9 mouse cellular contexts compared by ENCODE assay signal in genomic region chr8:124751191-124751590, GRCm38 (mm10). TPM values are rescaled to one million over a fixed set of nuclear protein-coding genes. Genes with fewer than 3 reads are reported as not detected.
DNase-seq lines count a peak whose midpoint lies in the region; ATAC-seq and TF ChIP-seq lines count a peak whose summit lies in the region.
"Had no signal": no experiment of that assay in that cellular context is flagged by ENCODE, and none has a peak within 500 bp of the region (broad histone marks: within the 10 kb centered on the region; RNA-seq: fewer than 3 reads in every experiment).

No protein-coding gene starts in this region.

- H3K4me1 ChIP-seq in liver, embryonic 15.5 days (replicated peaks): peaks cover 42% of the 10 kb centered on the region

- H3K4me3 ChIP-seq in layer of hippocampus, adult 2 months: peak overlapping the region; percentile 48
- peak overlapping the region; percentile 59 for H3K4me3 ChIP-seq in liver, embryonic 15.5 days (replicated peaks)

- no peak for DNase-seq in layer of hippocampus, adult 2 months (ENCODE audit: low spot score in 2 of 2)
- no peak for DNase-seq in layer of hippocampus, postnatal 14 days (ENCODE audit: low spot score in 2 of 2)
- DNase-seq in embryo, embryonic 9.5 days (ENCODE audit: extremely low spot score): peak; percentile 34
- DNase-seq in heart, postnatal 25 days (ENCODE audit: low spot score): peak; percentile 4
- DNase-seq in splenic B cell, adult 2 months (ENCODE audit: low read depth, low spot score): peak; percentile 4
- DNase-seq in adrenal gland, adult 18-20 months (ENCODE audit: low spot score in 2 of 2): no peak

- intact Hi-C loops in heart, postnatal 25 days (cut with DNase I): no loop called here

- no peaks in the 10 kb centered on the region for H3K36me3 ChIP-seq in liver, embryonic 15.5 days (replicated peaks)
- no peaks in the 10 kb centered on the region for H3K36me3 ChIP-seq in splenic B cell, adult 2 months (ENCODE audit: control insufficient read depth, insufficient read depth, low read length, poor library complexity, severe bottlenecking)

- H3K9me3 ChIP-seq in liver, embryonic 15.5 days (replicated peaks): no peaks in the 10 kb centered on the region

- no peak for ATAC-seq in liver, embryonic 15.5 days (ENCODE audit: insufficient read depth)
- no peak for ATAC-seq in erythroid progenitor cell, adult 5-6 weeks (replicated peaks; ENCODE audit: low FRiP score, poor library complexity, severe bottlenecking)

- H3K9ac ChIP-seq in liver, embryonic 15.5 days: no peak overlapping the region

- H3K27me3 ChIP-seq in liver, embryonic 15.5 days: peaks cover 67% of the 10 kb centered on the region
- no peaks in the 10 kb centered on the region for H3K27me3 ChIP-seq in splenic B cell, adult 2 months (ENCODE audit: control insufficient read depth, insufficient read depth, low read length, poor library complexity, severe bottlenecking)

- 1% methylated on average over 31 of the region's 31 CpGs for WGBS in liver, embryonic 15.5 days (ENCODE audit: insufficient replicate concordance)

- no peak for TF ChIP-seq CTCF in layer of hippocampus, adult 2 months (conservative IDR thresholded peaks at IDR 0.05)

- H3K27ac ChIP-seq in layer of hippocampus, adult 2 months: no peak overlapping the region
- H3K27ac ChIP-seq in liver, embryonic 15.5 days (replicated peaks): no peak overlapping the region

- peak overlapping the region; percentile 71 for H3K4me2 ChIP-seq in liver, embryonic 15.5 days

RNA-seq across cellular contexts. Expression of gene Fam89a, which starts 0.4 kb away (rescaled TPM):
- under 1 TPM; 0.27 to 0.54 TPM for total RNA-seq in layer of hippocampus, adult 2 months (2021)
- total RNA-seq in layer of hippocampus, postnatal 14 days (2021): under 1 TPM; 0.67 to 0.97 TPM
- total RNA-seq in heart, postnatal 25 days (2021): 1 to 10 TPM in 1 of 2 experiments, under 1 TPM in 1; 0.78 to 1.2 TPM
- polyA plus RNA-seq in liver, embryonic 15.5 days (2015; fragmentation: Nextera tagmentation; extraction: Ambion mirVana): 2.7 and 3.1 TPM in 2 replicates
- under 1 TPM in 1 of 2 experiments, not detected in 1; 0.90 TPM for total RNA-seq in adrenal gland, adult 18-20 months (2021)
- total RNA-seq in erythroid progenitor cell, adult 5-6 weeks (2015; ENCODE audit: low replicate concordance): not detected in 2 replicates
- not detected in 2 replicates for total RNA-seq in erythroid progenitor cell, adult 5-6 weeks (2017; ENCODE audit: low replicate concordance)
- total RNA-seq: neutrophil, adult 5-6 weeks had no signal

RNA-seq across cellular contexts. Expression of gene Arv1, which starts 29.3 kb away (rescaled TPM):
- 10 to 100 TPM; 10.7 to 13.4 TPM for total RNA-seq in layer of hippocampus, adult 2 months (2021)
- 10 to 100 TPM; 11.3 to 13.3 TPM for total RNA-seq in layer of hippocampus, postnatal 14 days (2021)
- total RNA-seq in heart, postnatal 25 days (2021): 1 to 10 TPM; 4.4 to 5.0 TPM
- polyA plus RNA-seq in liver, embryonic 15.5 days (2015; fragmentation: Nextera tagmentation; extraction: Ambion mirVana): 4.9 and 5.3 TPM in 2 replicates
- total RNA-seq in adrenal gland, adult 18-20 months (2021): 1 to 10 TPM; 9.2 to 9.4 TPM
- 1.7 TPM in 1 of 2 replicates, not detected in the other for total RNA-seq in erythroid progenitor cell, adult 5-6 weeks (2015; ENCODE audit: low replicate concordance)
- 2.3 TPM in 1 of 2 replicates, not detected in the other for total RNA-seq in erythroid progenitor cell, adult 5-6 weeks (2017; ENCODE audit: low replicate concordance)

RNA-seq across cellular contexts. Expression of gene Ttc13, which starts 29.4 kb away (rescaled TPM):
- 10 to 100 TPM; 49.6 to 51.6 TPM for total RNA-seq in layer of hippocampus, adult 2 months (2021)
- 10 to 100 TPM; 51.8 to 54.9 TPM for total RNA-seq in layer of hippocampus, postnatal 14 days (2021)
- total RNA-seq in heart, postnatal 25 days (2021): 10 to 100 TPM; 14.9 to 17.6 TPM
- polyA plus RNA-seq in liver, embryonic 15.5 days (2015; fragmentation: Nextera tagmentation; extraction: Ambion mirVana): 18.3 and 18.4 TPM in 2 replicates
- 10 to 100 TPM; 33.0 to 44.0 TPM for total RNA-seq in adrenal gland, adult 18-20 months (2021)
- total RNA-seq in erythroid progenitor cell, adult 5-6 weeks (2015; ENCODE audit: low replicate concordance): 26.3 and 34.8 TPM in 2 replicates
- total RNA-seq in erythroid progenitor cell, adult 5-6 weeks (2017; ENCODE audit: low replicate concordance): 25.9 and 26.0 TPM in 2 replicates

RNA-seq across cellular contexts. Expression of gene Trim67, which starts 41.7 kb away (rescaled TPM):
- 1 to 10 TPM; 2.9 to 3.1 TPM for total RNA-seq in layer of hippocampus, adult 2 months (2021)
- total RNA-seq in layer of hippocampus, postnatal 14 days (2021): 10 to 100 TPM; 14.9 to 16.5 TPM
- total RNA-seq in heart, postnatal 25 days (2021): under 1 TPM; 0.53 to 0.73 TPM
- 0.01 and 0.02 TPM in 2 replicates for polyA plus RNA-seq in liver, embryonic 15.5 days (2015; fragmentation: Nextera tagmentation; extraction: Ambion mirVana)
- 1 to 10 TPM; 1.1 to 2.2 TPM for total RNA-seq in adrenal gland, adult 18-20 months (2021)
- total RNA-seq in erythroid progenitor cell, adult 5-6 weeks (2015; ENCODE audit: low replicate concordance): not detected in 2 replicates
- total RNA-seq in erythroid progenitor cell, adult 5-6 weeks (2017; ENCODE audit: low replicate concordance): not detected in 2 replicates
- total RNA-seq: neutrophil, adult 5-6 weeks had no signal

Comparison
In these comparisons a context has a peak if more than half of its experiments do, and no peak if none do; other contexts are left out.
1. DNase-seq: peak in embryo, embryonic 9.5 days (single experiment), heart, postnatal 25 days (single experiment) and splenic B cell, adult 2 months (single experiment); none in layer of hippocampus, adult 2 months (0 of 2), layer of hippocampus, postnatal 14 days (0 of 2) and adrenal gland, adult 18-20 months (0 of 2).